Mouse (Mus musculus) heart, embryonic 14.5 days (tissue): ENCODE data around the gene Gm49486. TPM values are rescaled to one million over a fixed set of nuclear protein-coding genes. Genes with fewer than 3 reads are reported as not detected.

Experiments used
- ATAC-seq: fragments of 200-750 bp; cut with Nextera tagmentation; 2 replicates; pipeline ENCODE4 v1.8.0; 2017; ENCODE audit warnings: low read depth, moderate TSS enrichment; ENCODE audit not compliant: insufficient number of reproducible peaks, insufficient read depth, low FRiP score
- H3K27ac ChIP-seq, 2 experiments: fragments of 200-500 bp in 1 of 2; fragments of 300-500 bp in 1 of 2; sonication (generic) in 1 of 2; replicated peaks in 1 of 2; 2 replicates each; pipeline ENCODE4 v1.5.1; 2012 to 2014; ENCODE audit warnings: low read depth in 2 of 2, low read length in 2 of 2, control low read depth in 1 of 2, mild to moderate bottlenecking in 1 of 2, mixed read lengths in 1 of 2; ENCODE audit not compliant: control insufficient read depth in 1 of 2, insufficient read depth in 1 of 2
- H3K27me3 ChIP-seq: fragments of 300-500 bp; sonication (generic); 2 replicates; pipeline ENCODE4 v1.6.1; 2014; ENCODE audit warnings: mild to moderate bottlenecking, low read length, control low read depth; ENCODE audit not compliant: control insufficient read depth, insufficient read depth
- H3K36me3 ChIP-seq: fragments of 300-500 bp; sonication (generic); 2 replicates; pipeline ENCODE4 v1.6.1; 2014; ENCODE audit warnings: mild to moderate bottlenecking, control low read depth, low read length, mixed read lengths; ENCODE audit not compliant: control insufficient read depth, insufficient read depth
- H3K4me1 ChIP-seq, 2 experiments: fragments of 200-500 bp in 1 of 2; fragments of 300-500 bp in 1 of 2; sonication (generic) in 1 of 2; 2 replicates each; pipeline ENCODE4 v1.6.1; 2012 to 2014; ENCODE audit warnings: low read length in 2 of 2, control low read depth in 1 of 2, mixed read lengths in 1 of 2; ENCODE audit not compliant: control insufficient read depth in 2 of 2, insufficient read depth in 2 of 2
- H3K4me2 ChIP-seq: fragments of 300-500 bp; sonication (generic); 2 replicates; pipeline ENCODE4 v1.6.1; 2014; ENCODE audit warnings: mild to moderate bottlenecking, low read length
- H3K4me3 ChIP-seq, 2 experiments: fragments of 200-500 bp in 1 of 2; fragments of 300-500 bp in 1 of 2; sonication (generic) in 1 of 2; 2 replicates each; pipeline ENCODE4 v1.5.1; 2012 to 2014; ENCODE audit warnings: low read length in 2 of 2, mild to moderate bottlenecking in 2 of 2, control low read depth in 1 of 2, low read depth in 1 of 2, moderate library complexity in 1 of 2; ENCODE audit not compliant: control insufficient read depth in 1 of 2, insufficient read depth in 1 of 2
- H3K9ac ChIP-seq: fragments of 300-500 bp; sonication (generic); 2 replicates; pipeline ENCODE4 v1.6.1; 2014; ENCODE audit warnings: mild to moderate bottlenecking, low read length
- H3K9me3 ChIP-seq: fragments of 300-500 bp; sonication (generic); 2 replicates; pipeline ENCODE4 v1.6.1; 2016; ENCODE audit warnings: low read length, control low read depth; ENCODE audit not compliant: control insufficient read depth
- WGBS: fragments of 180-500 bp; shearing (Covaris S2); extraction: QIAGEN DNeasy Blood & Tissue Kit; methylation state at CpG from one replicate; pipeline ENCODE4 v1.1.7; 2014; 5-methylcytosine and 5-hydroxymethylcytosine counted together
- polyA plus RNA-seq: library from polyadenylated mRNA; unstranded; fragments of >200 nt; fragmentation: Nextera tagmentation; extraction: Ambion mirVana; gene quantifications from 2 replicates; pipeline ENCODE4 v1.2.1, GENCODE M21; 2014

Gene Gm49486
- polyA plus RNA-seq, 1 experiment from 2014 or later, result 0.63 TPM

- no peak overlapping the region for H3K4me3 ChIP-seq
- 77% methylated on average over 8 of the region's 8 CpGs for WGBS
- H3K9ac ChIP-seq, result no peak overlapping the region
- peaks cover 0 to 5% of the 10 kb centered on the region in 2 experiments; a peak in 1 of 4 replicates for H3K4me1 ChIP-seq
- no peaks in the 10 kb centered on the region for H3K27me3 ChIP-seq
- ATAC-seq, result no peak
- 0 out of 2 replicates have a peak, but pooled peaks cover 23% of the 10 kb centered on the region for H3K36me3 ChIP-seq
- H3K27ac ChIP-seq, result no peak overlapping the region
- H3K9me3 ChIP-seq, result no peaks in the 10 kb centered on the region
- no peak overlapping the region for H3K4me2 ChIP-seq
Measured at GRCm38 (mm10) chr15:79303725-79304124, 74.5 kb downstream of the Gm49486 start.

GRCm38 (mm10) chr15:79304832-79305231 lies 75.6 kb downstream of the Gm49486 start:
- 60% methylated on average over 4 of the region's 5 CpGs for WGBS
- no peak overlapping the region for H3K4me3 ChIP-seq
- no peak overlapping the region for H3K4me2 ChIP-seq
- no peak overlapping the region for H3K27ac ChIP-seq
- no peak overlapping the region for H3K9ac ChIP-seq
- no peaks in the 10 kb centered on the region for H3K27me3 ChIP-seq
- 0 out of 2 replicates have a peak, but pooled peaks cover 23% of the 10 kb centered on the region for H3K36me3 ChIP-seq
- H3K4me1 ChIP-seq, result peaks cover 0 to 4% of the 10 kb centered on the region in 2 experiments; a peak in 1 of 4 replicates
- H3K9me3 ChIP-seq, result no peaks in the 10 kb centered on the region
- no peak for ATAC-seq

- Histone ChIP-seq H3K9me3 (no peaks in the 10 kb centered on the region), H3K27ac (no peak overlapping the region), H3K27me3 (no peaks in the 10 kb centered on the region), H3K36me3 (peaks cover 29% of the 10 kb centered on the region), H3K4me1 (no peaks in the 10 kb centered on the region), H3K4me2 (no peak overlapping the region), H3K4me3 (no peak overlapping the region), H3K9ac (no peak overlapping the region)
- WGBS, result 62% methylated on average over 22 of the region's 23 CpGs
- ATAC-seq, result no peak
Measured at GRCm38 (mm10) chr15:79306043-79306637, 76.9 kb downstream of the Gm49486 start.

Other genes with a start within 250 kb of the Gm49486 start
- gene H1f0, start 200.9 kb upstream of the Gm49486 start, polyA plus RNA-seq, result 102 and 117 TPM in 2 replicates
- gene Galr3, start 187.5 kb upstream of the Gm49486 start, polyA plus RNA-seq, result not detected in 2 replicates
- gene Ankrd54, start 166.5 kb upstream of the Gm49486 start, polyA plus RNA-seq, result 20.2 and 23.0 TPM in 2 replicates
- 144 and 153 TPM in 2 replicates for gene Eif3l, start 154.2 kb upstream of the Gm49486 start, polyA plus RNA-seq
- 18.9 and 20.2 TPM in 2 replicates for gene Micall1, start 120.5 kb upstream of the Gm49486 start, polyA plus RNA-seq
- 271 and 299 TPM in 2 replicates for gene Polr2f, start 88.4 kb upstream of the Gm49486 start, polyA plus RNA-seq
- gene 1700088E04Rik, start 88.1 kb upstream of the Gm49486 start, polyA plus RNA-seq, result 5.6 and 8.4 TPM in 2 replicates
- gene Sox10, start 64.2 kb upstream of the Gm49486 start, polyA plus RNA-seq, result 0.63 and 0.80 TPM in 2 replicates
- gene Pick1, start 218 bp upstream of the Gm49486 start, polyA plus RNA-seq, result 19.2 and 24.5 TPM in 2 replicates
- gene Slc16a8, start 25.4 kb downstream of the Gm49486 start, polyA plus RNA-seq, result 0.28 and 0.75 TPM in 2 replicates
- 9.1 and 13.9 TPM in 2 replicates for gene Baiap2l2, start 56.1 kb downstream of the Gm49486 start, polyA plus RNA-seq
- 10.9 and 11.7 TPM in 2 replicates for gene Pla2g6, start 99.0 kb downstream of the Gm49486 start, polyA plus RNA-seq
- 2.2 and 3.5 TPM in 2 replicates for gene Maff, start 117.2 kb downstream of the Gm49486 start, polyA plus RNA-seq
- 56.1 and 60.6 TPM in 2 replicates for gene Tmem184b, start 174.2 kb downstream of the Gm49486 start, polyA plus RNA-seq
- gene Csnk1e, start 226.2 kb downstream of the Gm49486 start, polyA plus RNA-seq, result 83.0 and 95.1 TPM in 2 replicates